Mouse (Mus musculus): ENCODE measurements at regions not wholly inside any gene's neighbourhood (a gene's known extent, or its start where the extent isn't known, plus 50 kb on each side); places are given as distances from the start of the nearest gene placed in this dataset.

- DNase-seq (ENCODE audit: low spot score in 2 of 2) = no peak
Measured at GRCm38 (mm10) chr10:111740586-111741265, 231.7 kb upstream of the Krr1 start.

- DNase-seq (ENCODE audit: low spot score in 2 of 2) = no peak
Measured at GRCm38 (mm10) chr10:111741301-111741945, 231.0 kb upstream of the Krr1 start.

GRCm38 (mm10) chr10:111743291-111743690, 229.2 kb upstream of the Krr1 start:
- no peak for DNase-seq (ENCODE audit: low spot score in 2 of 2)

- DNase-seq (ENCODE audit: low spot score in 2 of 2) = no peak
Measured at GRCm38 (mm10) chr10:111745116-111745515, 227.3 kb upstream of the Krr1 start.

- no peak for DNase-seq (ENCODE audit: low spot score in 2 of 2)
Measured at GRCm38 (mm10) chr10:111746067-111746878, 226.2 kb upstream of the Krr1 start.

- DNase-seq (ENCODE audit: low spot score in 2 of 2) = no peak
Measured at GRCm38 (mm10) chr10:111746879-111747477, 225.5 kb upstream of the Krr1 start.

GRCm38 (mm10) chr10:111748482-111748881, 224.0 kb upstream of the Krr1 start:
- no peak for DNase-seq (ENCODE audit: low spot score in 2 of 2)

GRCm38 (mm10) chr10:111753646-111754045, 218.8 kb upstream of the Krr1 start:
- no peak for DNase-seq (ENCODE audit: low spot score in 2 of 2)

- no peak for DNase-seq (ENCODE audit: low spot score in 2 of 2)
Measured at GRCm38 (mm10) chr10:111755964-111756363, 216.5 kb upstream of the Krr1 start.

GRCm38 (mm10) chr10:111756528-111756927, 215.9 kb upstream of the Krr1 start:
- DNase-seq (ENCODE audit: low spot score in 2 of 2) = no peak

GRCm38 (mm10) chr10:111757689-111758088, 214.8 kb upstream of the Krr1 start:
- DNase-seq (ENCODE audit: low spot score in 2 of 2) = no peak

GRCm38 (mm10) chr10:111759505-111759904, 213.0 kb upstream of the Krr1 start:
- DNase-seq (ENCODE audit: low spot score in 2 of 2) = no peak

GRCm38 (mm10) chr10:111762751-111763528, 209.5 kb upstream of the Krr1 start:
- DNase-seq (ENCODE audit: low spot score in 2 of 2) = no peak

GRCm38 (mm10) chr10:111767011-111767720, 205.3 kb upstream of the Krr1 start:
- DNase-seq (ENCODE audit: low spot score in 2 of 2) = no peak

GRCm38 (mm10) chr10:111767813-111768455, 204.5 kb upstream of the Krr1 start:
- no peak for DNase-seq (ENCODE audit: low spot score in 2 of 2)

- DNase-seq (ENCODE audit: low spot score in 2 of 2) = no peak
Measured at GRCm38 (mm10) chr10:111769486-111770002, 202.9 kb upstream of the Krr1 start.

GRCm38 (mm10) chr10:111770027-111770426, 202.4 kb upstream of the Krr1 start:
- DNase-seq (ENCODE audit: low spot score in 2 of 2) = no peak

GRCm38 (mm10) chr10:111771010-111771409, 201.5 kb upstream of the Krr1 start:
- DNase-seq (ENCODE audit: low spot score in 2 of 2) = no peak

- DNase-seq (ENCODE audit: low spot score in 2 of 2) = no peak
Measured at GRCm38 (mm10) chr10:111777559-111777958, 194.9 kb upstream of the Krr1 start.

GRCm38 (mm10) chr10:111778111-111778510, 194.4 kb upstream of the Krr1 start:
- peak; percentile 11 to 17 for DNase-seq (ENCODE audit: low spot score in 2 of 2)
